Mouse (Mus musculus) liver, postnatal 0 days (tissue): ENCODE data around the gene Gm45713.
A peak's percentile ranks its signal among the peaks of the same experiment; 100 is the strongest.

Experiments
- CTCF ChIP-seq: sonication (generic); IDR thresholded peaks from 2 replicates; pipeline ENCODE4 v1.5.1; 2016; ENCODE audit warnings: antibody characterized with exemption, low read depth
- EP300 ChIP-seq: IDR thresholded peaks from 2 replicates; pipeline ENCODE4 v1.6.1; 2016; ENCODE audit warnings: antibody characterized with exemption, low read depth, mild to moderate bottlenecking

DNA sequence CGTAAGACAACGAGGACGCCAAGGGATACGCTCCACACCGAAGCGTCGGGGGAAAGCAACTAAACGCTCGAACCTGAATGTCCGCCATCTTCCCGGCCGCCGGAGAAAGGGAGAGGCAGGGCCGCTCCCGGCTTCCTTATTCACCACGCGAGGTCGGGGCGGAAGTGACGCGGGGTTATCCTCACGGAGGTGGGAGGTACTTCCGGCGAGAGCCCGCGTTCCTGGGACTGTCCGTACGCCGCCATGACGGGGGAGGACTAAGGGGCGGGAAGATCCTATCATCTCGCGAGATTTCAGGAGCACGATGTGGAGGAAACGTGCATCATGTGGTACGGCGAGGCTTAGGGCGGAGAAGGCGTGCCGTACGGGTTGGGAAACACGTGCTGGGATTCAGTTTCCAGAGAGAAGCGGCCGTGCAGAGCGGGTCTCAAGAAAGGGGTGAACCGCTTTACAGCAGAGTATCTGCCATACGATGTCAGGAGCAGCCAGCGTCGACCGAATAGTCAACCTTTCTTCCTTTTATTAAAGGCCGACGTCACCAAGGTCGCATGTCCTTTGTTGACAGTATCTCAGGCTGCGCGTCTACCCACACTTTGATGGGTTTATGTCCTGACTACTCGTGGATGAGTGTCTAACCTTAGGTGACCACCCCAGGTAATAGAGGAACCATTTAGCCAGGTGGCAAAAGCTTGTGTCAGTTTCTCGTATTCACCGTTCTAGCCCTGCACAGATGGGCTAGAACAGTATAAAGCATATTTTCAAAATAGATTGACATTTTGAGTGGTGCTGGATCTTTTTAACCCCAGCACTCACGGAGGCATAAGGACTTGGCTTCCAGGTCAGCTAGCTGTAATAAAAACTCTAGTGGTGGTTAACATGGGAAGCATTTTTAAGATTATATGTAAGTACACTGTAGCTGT lies 11.5 kb downstream of the Gm45713 start, which contains the start of gene Rps11:
- TF ChIP-seq CTCF, result no peak
- peak; percentile 79 for TF ChIP-seq EP300
